Mouse (Mus musculus): ENCODE results near the gene Gm42906. TPM values are rescaled to one million over a fixed set of nuclear protein-coding genes. Genes with fewer than 3 reads are reported as not detected.

Gene Gm42906
- polyA plus RNA-seq, 1 experiment from 2014 or later = not detected

DNA sequence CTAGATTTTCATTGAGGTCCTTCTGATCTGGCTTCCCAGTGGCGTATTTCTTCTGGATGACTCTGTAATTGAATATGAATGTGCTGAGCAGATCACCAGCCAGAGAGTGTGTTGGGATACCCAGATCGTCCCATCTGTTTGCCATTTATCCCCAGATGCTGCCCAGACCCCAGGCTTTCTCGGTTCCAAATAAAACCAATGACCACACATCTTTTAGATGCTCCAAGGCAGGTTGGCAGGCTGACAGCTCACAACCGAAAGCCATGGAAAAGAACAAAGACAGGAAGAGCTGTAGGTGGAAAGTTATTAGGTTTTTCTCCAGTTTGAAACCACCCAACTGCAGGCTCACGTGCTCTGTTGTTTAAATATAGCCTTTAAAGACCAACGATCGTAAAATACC, 381.0 kb downstream of the Gm42906 start:
- Histone ChIP-seq H3K9me3 (replicated peaks) (no peaks in the 10 kb centered on the region), H3K4me3 (no peak overlapping the region), H3K27ac (no peak overlapping the region), H3K4me1 (no peaks in the 10 kb centered on the region), H3K36me3 (peaks cover 5% of the 10 kb centered on the region; the same call in 1 of the 2 replicates), H3K9ac (no peak overlapping the region), H3K27me3 (replicated peaks) (no peaks in the 10 kb centered on the region), H3K4me2 (no peak overlapping the region)
- WGBS (ENCODE audit: insufficient replicate concordance) = 70% methylated on average over 7 of the region's 7 CpGs
- ATAC-seq = no peak

DNA sequence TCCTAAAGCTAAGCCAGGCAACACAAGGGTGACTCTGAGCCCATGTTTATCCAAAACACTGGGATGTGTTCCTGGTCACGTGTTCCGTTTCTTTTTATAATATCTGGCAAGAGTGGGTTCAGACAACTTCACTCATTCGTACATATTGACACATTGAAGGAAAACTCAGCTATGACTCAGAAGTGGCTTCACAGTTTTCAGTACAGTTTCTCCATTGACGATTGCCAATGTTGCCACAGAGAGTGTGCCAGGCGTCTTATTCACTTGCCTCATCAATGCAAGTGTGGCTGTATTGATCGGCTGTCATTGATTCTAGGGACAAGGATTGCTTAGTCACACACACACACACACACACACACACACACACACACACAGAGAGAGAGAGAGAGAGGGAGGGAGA, 381.8 kb downstream of the Gm42906 start:
- no peak overlapping the region for H3K9ac ChIP-seq
- no peak overlapping the region for H3K27ac ChIP-seq
- 74% methylated on average over 6 of the region's 6 CpGs for WGBS (ENCODE audit: insufficient replicate concordance)
- H3K27me3 ChIP-seq (replicated peaks) = no peaks in the 10 kb centered on the region
- no peak overlapping the region for H3K4me3 ChIP-seq
- ATAC-seq = no peak
- H3K36me3 ChIP-seq = 0 out of 2 replicates have a peak, but pooled peaks cover 4% of the 10 kb centered on the region
- H3K4me2 ChIP-seq = no peak overlapping the region
- no peaks in the 10 kb centered on the region for H3K4me1 ChIP-seq
- no peaks in the 10 kb centered on the region for H3K9me3 ChIP-seq (replicated peaks)

DNA sequence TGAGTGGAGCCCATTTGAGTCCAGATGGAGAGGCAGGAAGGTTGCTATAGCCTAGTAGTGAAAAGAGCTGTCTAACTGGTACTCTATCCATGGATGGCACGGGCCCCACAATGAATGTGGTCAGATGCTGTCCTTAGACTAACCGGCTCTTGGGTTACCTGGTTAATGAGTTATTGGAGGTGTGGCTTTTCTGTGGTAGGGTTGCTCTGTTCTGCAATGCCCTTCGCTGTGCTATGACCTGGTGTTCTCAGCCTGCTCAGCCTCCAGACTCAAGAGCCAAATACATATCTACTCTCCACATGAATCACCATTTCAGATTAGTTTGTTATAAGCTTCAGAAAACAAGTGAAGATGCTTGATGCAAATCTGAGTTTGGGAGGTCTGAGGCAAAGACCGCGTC, 385.1 kb downstream of the Gm42906 start:
- 76% methylated on average over 5 of the region's 5 CpGs for WGBS (ENCODE audit: insufficient replicate concordance)
- Histone ChIP-seq H3K4me3 (no peak overlapping the region), H3K9ac (no peak overlapping the region), H3K27ac (no peak overlapping the region), H3K4me2 (no peak overlapping the region), H3K9me3 (replicated peaks) (no peaks in the 10 kb centered on the region), H3K27me3 (replicated peaks) (no peaks in the 10 kb centered on the region), H3K4me1 (no peaks in the 10 kb centered on the region), H3K36me3 (peaks cover 5% of the 10 kb centered on the region; the same call in 1 of the 2 replicates)
- no peak for ATAC-seq

DNA sequence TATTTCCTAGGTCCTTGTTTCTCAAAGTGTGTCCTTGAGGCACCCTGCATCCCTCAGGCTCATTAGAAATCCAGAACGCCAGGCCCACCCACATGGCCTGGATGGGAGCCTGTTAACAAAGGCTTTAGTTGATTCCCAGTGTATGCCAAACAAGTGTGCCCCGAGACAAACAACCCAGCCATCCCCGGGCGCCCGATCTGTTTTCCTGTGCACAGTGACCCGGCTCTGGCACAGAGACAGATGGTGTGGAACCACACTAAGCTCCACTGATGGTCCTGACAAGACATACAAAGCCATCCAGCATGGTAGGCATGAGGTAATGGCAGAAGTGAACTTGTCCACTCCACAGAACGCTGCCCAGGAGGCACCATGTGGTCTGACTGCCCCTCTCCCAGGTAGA, 390.1 kb downstream of the Gm42906 start:
- no peaks in the 10 kb centered on the region for H3K27me3 ChIP-seq (replicated peaks)
- no peaks in the 10 kb centered on the region for H3K9me3 ChIP-seq (replicated peaks)
- no peaks in the 10 kb centered on the region for H3K4me1 ChIP-seq
- WGBS (ENCODE audit: insufficient replicate concordance) = 82% methylated on average over 7 of the region's 7 CpGs
- no peak for ATAC-seq
- H3K4me3 ChIP-seq = no peak overlapping the region
- H3K9ac ChIP-seq = no peak overlapping the region
- no peak overlapping the region for H3K27ac ChIP-seq
- peaks cover 3% of the 10 kb centered on the region; the same call in 1 of the 2 replicates for H3K36me3 ChIP-seq
- no peak overlapping the region for H3K4me2 ChIP-seq

DNA sequence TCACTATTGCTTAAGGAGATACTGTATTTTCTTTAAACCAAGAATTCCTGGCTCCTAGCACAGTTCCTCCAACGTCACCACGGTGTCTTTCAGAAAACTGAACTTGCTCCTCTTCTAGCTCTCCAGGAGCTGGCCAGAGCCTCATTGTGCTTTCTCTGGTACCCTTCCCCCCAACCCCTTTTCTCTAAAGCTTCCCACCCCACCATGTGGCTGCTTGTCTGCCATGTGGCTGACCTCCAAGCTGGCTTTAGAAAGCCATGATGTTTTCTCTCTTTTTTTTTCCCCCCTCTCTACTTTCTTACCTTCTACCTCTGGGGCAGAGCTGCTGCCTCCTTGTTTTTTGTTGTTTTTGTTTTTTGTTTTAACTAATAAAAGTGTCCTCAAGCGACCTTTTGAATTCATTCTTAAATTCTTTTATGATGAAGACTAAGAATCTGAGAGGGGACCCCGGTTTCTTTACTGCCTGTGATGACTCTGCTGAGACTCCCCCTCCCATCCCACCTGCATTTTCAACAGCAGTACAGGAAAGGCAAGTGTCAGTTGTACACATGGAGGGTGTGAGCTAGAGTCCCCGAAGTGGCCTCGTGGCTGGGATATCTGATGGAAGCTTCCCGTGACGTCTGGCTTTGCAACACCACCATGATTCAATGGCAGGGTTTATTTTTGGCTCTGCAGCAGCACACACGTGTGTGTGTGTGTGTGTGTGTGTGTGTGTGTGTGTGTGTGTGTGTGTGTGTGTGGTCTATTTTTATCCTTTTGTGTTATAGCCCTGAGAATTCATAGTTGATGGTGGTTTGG, 393.0 kb downstream of the Gm42906 start:
- Histone ChIP-seq H3K27ac (no peak overlapping the region), H3K27me3 (replicated peaks) (no peaks in the 10 kb centered on the region), H3K9ac (no peak overlapping the region), H3K4me3 (no peak overlapping the region), H3K4me1 (no peaks in the 10 kb centered on the region), H3K36me3 (peaks cover 3% of the 10 kb centered on the region; the same call in 1 of the 2 replicates), H3K9me3 (replicated peaks) (no peaks in the 10 kb centered on the region), H3K4me2 (no peak overlapping the region)
- 40% methylated on average over 9 of the region's 9 CpGs for WGBS (ENCODE audit: insufficient replicate concordance)
- no peak for ATAC-seq

DNA sequence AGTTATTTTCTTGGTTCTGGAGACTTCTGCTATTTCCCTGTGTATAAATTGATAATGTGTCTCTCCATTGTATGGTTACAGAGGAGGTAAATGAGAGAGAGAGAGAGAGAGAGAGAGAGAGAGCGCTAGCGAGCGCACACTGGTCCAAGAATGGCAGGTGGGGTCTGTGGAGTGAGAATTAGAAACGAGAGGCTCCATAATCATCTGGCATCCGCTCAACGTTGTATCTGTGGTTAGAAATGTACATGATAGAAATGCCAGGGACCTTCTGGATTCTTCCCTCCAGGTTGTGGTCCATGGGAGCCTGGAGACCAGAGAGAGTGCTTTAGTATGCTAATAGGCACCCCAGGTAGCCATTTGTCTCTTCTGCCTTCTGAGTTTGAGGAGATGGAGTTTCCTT, 399.1 kb downstream of the Gm42906 start:
- WGBS (ENCODE audit: insufficient replicate concordance) = 63% methylated on average over 6 of the region's 6 CpGs
- H3K27ac ChIP-seq = no peak overlapping the region
- ATAC-seq = no peak

DNA sequence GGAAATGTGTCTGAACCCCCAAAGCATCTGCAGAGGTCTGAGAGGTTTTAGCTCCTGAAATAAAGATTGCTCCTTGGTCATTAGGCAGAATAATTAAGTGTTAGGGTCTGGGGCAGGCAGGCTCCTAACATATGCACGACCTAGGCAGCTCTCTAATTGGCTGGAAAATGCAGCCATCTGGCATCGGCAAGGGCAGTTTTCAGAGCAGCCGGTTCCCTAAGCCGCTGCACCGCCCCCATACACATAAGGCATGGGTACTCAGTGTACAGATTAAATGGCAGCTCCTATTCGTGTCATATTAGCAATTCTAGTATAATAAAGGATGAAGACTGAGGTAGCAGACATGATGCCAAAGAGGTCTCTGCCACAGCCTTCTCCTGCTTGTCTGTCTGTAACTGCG, 400.8 kb downstream of the Gm42906 start:
- Histone ChIP-seq H3K4me2 (no peak overlapping the region), H3K27me3 (replicated peaks) (no peaks in the 10 kb centered on the region), H3K4me3 (no peak overlapping the region), H3K4me1 (no peaks in the 10 kb centered on the region), H3K9me3 (replicated peaks) (no peaks in the 10 kb centered on the region), H3K27ac (no peak overlapping the region), H3K9ac (no peak overlapping the region), H3K36me3 (no peaks in the 10 kb centered on the region)
- ATAC-seq = no peak
- WGBS (ENCODE audit: insufficient replicate concordance) = 60% methylated on average over 7 of the region's 7 CpGs

More for the DNA sequence above, 399.1 kb downstream of the Gm42906 start:
- Histone ChIP-seq H3K36me3 (no peaks in the 10 kb centered on the region), H3K27me3 (replicated peaks) (no peaks in the 10 kb centered on the region), H3K4me3 (no peak overlapping the region), H3K4me2 (no peak overlapping the region), H3K9ac (no peak overlapping the region), H3K9me3 (replicated peaks) (no peaks in the 10 kb centered on the region), H3K4me1 (no peaks in the 10 kb centered on the region)

DNA sequence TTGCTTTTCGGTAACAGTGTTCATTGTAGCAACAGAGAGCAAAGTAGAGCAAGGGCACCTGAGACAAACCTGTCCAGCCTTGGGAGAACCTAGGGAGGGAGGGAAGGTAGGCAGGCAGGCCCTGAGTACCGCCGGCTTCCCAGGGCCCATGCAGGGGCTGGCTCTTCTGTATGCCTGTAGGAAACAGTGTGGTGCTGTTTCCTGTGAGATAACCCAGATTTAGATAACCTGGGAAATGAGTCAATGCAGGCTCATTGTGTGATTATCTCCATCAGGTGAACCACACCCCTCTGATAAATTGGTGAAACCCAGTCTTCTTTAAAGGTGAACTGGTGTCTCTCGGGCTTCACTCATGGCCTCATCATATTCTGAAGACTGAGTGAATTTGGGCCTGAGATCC, 401.9 kb downstream of the Gm42906 start:
- no peak overlapping the region for H3K4me3 ChIP-seq
- 34% methylated on average over 4 of the region's 4 CpGs for WGBS (ENCODE audit: insufficient replicate concordance)
- no peak overlapping the region for H3K4me2 ChIP-seq
- H3K36me3 ChIP-seq = no peaks in the 10 kb centered on the region
- H3K9me3 ChIP-seq (replicated peaks) = no peaks in the 10 kb centered on the region
- no peak for ATAC-seq
- no peaks in the 10 kb centered on the region for H3K4me1 ChIP-seq
- H3K9ac ChIP-seq = no peak overlapping the region
- H3K27ac ChIP-seq = no peak overlapping the region
- no peaks in the 10 kb centered on the region for H3K27me3 ChIP-seq (replicated peaks)

DNA sequence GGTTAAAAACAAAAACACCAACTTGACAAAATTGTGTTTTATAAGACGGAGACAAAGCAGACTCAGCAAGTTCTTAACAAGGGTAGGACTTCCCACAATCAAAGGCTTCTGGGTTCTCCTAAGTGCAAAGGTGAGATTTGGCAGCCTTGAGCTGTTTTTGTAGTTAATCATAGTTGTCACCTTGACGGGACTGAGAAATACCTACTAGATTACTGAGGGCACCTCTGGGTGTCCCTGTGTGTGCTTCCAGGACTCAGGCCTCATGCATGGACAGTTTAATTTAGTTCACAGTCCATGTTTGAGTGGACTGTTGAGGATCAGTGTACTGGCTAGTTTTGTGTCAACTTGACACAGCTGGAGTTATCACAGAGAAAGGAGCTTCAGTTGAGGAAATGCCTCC, 403.5 kb downstream of the Gm42906 start:
- Histone ChIP-seq H3K27ac (no peak overlapping the region), H3K36me3 (no peaks in the 10 kb centered on the region), H3K27me3 (replicated peaks) (no peaks in the 10 kb centered on the region), H3K9ac (no peak overlapping the region), H3K4me3 (no peak overlapping the region), H3K9me3 (replicated peaks) (no peaks in the 10 kb centered on the region), H3K4me2 (no peak overlapping the region), H3K4me1 (no peaks in the 10 kb centered on the region)
- WGBS (ENCODE audit: insufficient replicate concordance) = 59% methylated on average over 2 of the region's 2 CpGs
- no peak for ATAC-seq

DNA sequence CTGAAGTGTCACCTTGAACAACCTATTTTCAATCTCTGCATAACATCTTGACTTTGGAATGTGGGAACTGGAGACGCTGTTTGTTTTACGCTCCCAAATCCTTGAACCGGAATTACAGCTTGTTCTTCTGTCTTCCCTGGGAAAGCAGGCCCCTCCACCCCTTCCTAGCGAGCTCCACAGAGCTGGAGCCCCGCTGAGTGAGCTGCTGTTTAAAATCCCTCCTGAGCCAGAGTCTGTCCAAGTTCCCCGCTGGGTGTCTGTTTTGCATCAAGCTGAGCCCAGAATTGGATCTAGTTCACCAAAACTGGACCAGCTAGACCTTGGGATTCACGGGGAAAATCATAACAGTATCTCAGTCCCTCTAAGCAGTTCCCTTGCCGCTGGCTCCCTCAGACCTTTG, 404.5 kb downstream of the Gm42906 start:
- Histone ChIP-seq H3K9me3 (replicated peaks) (no peaks in the 10 kb centered on the region), H3K27ac (no peak overlapping the region), H3K9ac (no peak overlapping the region), H3K4me2 (no peak overlapping the region), H3K4me1 (no peaks in the 10 kb centered on the region), H3K4me3 (no peak overlapping the region), H3K27me3 (replicated peaks) (no peaks in the 10 kb centered on the region), H3K36me3 (no peaks in the 10 kb centered on the region)
- 47% methylated on average over 8 of the region's 8 CpGs for WGBS (ENCODE audit: insufficient replicate concordance)
- no peak for ATAC-seq

DNA sequence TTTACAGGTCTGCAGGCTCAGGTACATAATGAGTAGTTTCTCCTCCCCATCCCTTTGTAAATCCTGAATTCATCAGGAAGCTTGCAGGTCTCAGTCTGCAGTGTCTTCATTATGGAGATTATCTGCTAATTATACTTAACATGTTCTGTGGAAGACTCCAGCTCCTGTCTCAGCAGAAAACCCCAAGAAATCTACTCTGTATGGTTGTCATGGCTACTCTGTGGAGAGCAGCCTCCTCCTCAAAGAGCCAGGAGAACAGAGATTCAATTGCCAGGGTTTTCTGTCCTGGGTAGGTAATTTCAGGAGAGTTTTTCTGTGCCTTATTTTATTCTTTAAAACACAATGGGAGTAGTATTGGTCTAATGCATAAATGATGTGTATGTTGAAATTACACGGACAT, 405.0 kb downstream of the Gm42906 start:
- no peak for ATAC-seq
- H3K4me2 ChIP-seq = no peak overlapping the region
- H3K4me1 ChIP-seq = no peaks in the 10 kb centered on the region
- H3K27me3 ChIP-seq (replicated peaks) = no peaks in the 10 kb centered on the region
- no peak overlapping the region for H3K4me3 ChIP-seq
- no peaks in the 10 kb centered on the region for H3K36me3 ChIP-seq
- H3K9me3 ChIP-seq (replicated peaks) = no peaks in the 10 kb centered on the region
- 33% methylated on average over 1 of the region's 1 CpGs for WGBS (ENCODE audit: insufficient replicate concordance)
- H3K27ac ChIP-seq = no peak overlapping the region
- H3K9ac ChIP-seq = no peak overlapping the region

DNA sequence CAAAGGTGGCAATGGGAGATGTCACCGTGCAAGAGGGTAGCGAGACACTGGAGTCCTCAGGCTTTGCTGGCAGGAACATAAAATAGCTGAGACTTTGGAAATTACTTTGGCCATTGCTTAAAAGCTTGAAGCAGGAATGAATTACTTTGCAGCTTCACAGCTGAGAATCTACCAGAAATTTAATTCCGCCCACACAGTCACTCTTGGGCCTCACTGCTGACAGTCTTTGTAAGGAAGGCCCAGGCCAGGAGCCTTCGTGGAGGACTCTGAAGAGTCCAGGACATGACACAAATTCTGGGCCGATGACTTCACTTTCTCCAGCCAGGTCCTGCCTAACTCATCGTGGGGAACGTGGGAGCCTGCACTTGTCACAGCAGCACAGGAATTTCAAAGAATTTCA, 405.9 kb downstream of the Gm42906 start:
- Histone ChIP-seq H3K9me3 (replicated peaks) (no peaks in the 10 kb centered on the region), H3K4me3 (no peak overlapping the region), H3K27me3 (replicated peaks) (no peaks in the 10 kb centered on the region), H3K4me2 (no peak overlapping the region), H3K4me1 (no peaks in the 10 kb centered on the region), H3K9ac (no peak overlapping the region), H3K27ac (no peak overlapping the region), H3K36me3 (no peaks in the 10 kb centered on the region)
- no peak for ATAC-seq
- 76% methylated on average over 7 of the region's 7 CpGs for WGBS (ENCODE audit: insufficient replicate concordance)

DNA sequence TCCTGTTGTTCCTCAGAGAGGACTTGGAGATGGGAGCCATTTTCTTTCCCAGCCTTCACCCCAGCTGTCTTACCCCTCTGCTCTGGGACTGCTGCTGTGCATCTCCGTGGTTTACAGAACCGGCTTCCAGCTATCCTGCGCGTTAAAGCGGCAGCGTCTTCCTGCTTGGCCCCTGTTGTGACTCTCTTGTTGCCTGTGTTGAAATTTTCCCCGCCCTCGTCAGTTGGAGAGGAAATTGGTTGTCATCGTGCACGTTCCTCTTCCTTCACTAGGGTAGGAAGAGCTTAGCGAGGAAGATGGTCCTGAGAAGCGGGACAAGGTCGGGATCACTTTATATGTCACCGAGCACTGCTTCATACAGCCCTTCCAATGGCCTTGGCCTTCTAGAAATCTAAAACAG, 407.1 kb downstream of the Gm42906 start:
- Histone ChIP-seq H3K36me3 (no peaks in the 10 kb centered on the region), H3K4me1 (no peaks in the 10 kb centered on the region), H3K9me3 (replicated peaks) (no peaks in the 10 kb centered on the region), H3K27ac (no peak overlapping the region), H3K4me2 (no peak overlapping the region), H3K4me3 (no peak overlapping the region), H3K27me3 (replicated peaks) (no peaks in the 10 kb centered on the region), H3K9ac (no peak overlapping the region)
- 36% methylated on average over 14 of the region's 14 CpGs for WGBS (ENCODE audit: insufficient replicate concordance)
- no peak for ATAC-seq

Data from liver, embryonic 12.5 days (tissue).